Mouse (Mus musculus) embryonic stem cell, embryonic (primary cell): ENCODE results near the gene Ugt1a2.

ENCODE experiments used
- CTCF ChIA-PET, 4 experiments: fragments of 300-600 bp in 2 of 4; fragments of 350-600 bp in 2 of 4; sonication (Branson Sonifier 250); formaldehyde crosslinking; loops; one replicate each; lab custom pipeline; 2022; ENCODE audit warnings: inconsistent platforms in 2 of 4; lab: Charles Lee
- POLR2A ChIA-PET, 4 experiments: fragments of 300-600 bp in 2 of 4; fragments of 350-600 bp in 2 of 4; sonication (Branson Sonifier 250); formaldehyde crosslinking; loops; one replicate each; lab custom pipeline; 2022; ENCODE audit warnings: antibody characterized with exemption in 4 of 4, inconsistent platforms in 1 of 4; lab: Charles Lee

Ugt1a2 gene

GRCm38 (mm10) chr1:88258361-88258760 is 58.0 kb downstream of the Ugt1a2 start:
- CTCF ChIA-PET, result interaction anchor here in 3 of 4 experiments (0.6 to 3.1 kb wide), 8 partner anchors 19 to 208 kb away, joined by 3 to 17 read pairs (median 8); partner anchors contain the start of genes Hjurp (in 2 of the 3) and Trpm8 (in 2 of the 3)
- POLR2A ChIA-PET, result interaction anchor here in 3 of 4 experiments (0.5 to 15.1 kb wide), 11 partner anchors 7 to 63 kb away, joined by 3 to 203 read pairs (median 4); partner anchors contain the start of genes Hjurp (in 2 of the 3) and Trpm8 (in 2 of the 3)

GRCm38 (mm10) chr1:88258881-88259642 is 58.7 kb downstream of the Ugt1a2 start:
- CTCF ChIA-PET, result interaction anchor here in 2 of 4 experiments (0.7 to 1.9 kb wide), 4 partner anchors 9 to 31 kb away, joined by 3 to 21 read pairs (median 5); no protein-coding TSS in a partner anchor
- POLR2A ChIA-PET, result interaction anchor here in 3 of 4 experiments (0.6 to 15.1 kb wide), 10 partner anchors 10 to 1028 kb away, joined by 3 to 203 read pairs (median 4); partner anchors contain the start of genes Hjurp (in 2 of the 3) and Trpm8 (in 2 of the 3)

GRCm38 (mm10) chr1:88259643-88260024 is 59.2 kb downstream of the Ugt1a2 start:
- CTCF ChIA-PET, result interaction anchor here in 2 of 4 experiments (0.7 to 1.9 kb wide), 4 partner anchors 9 to 30 kb away, joined by 3 to 21 read pairs (median 5); no protein-coding TSS in a partner anchor
- POLR2A ChIA-PET, result interaction anchor here in 2 of 4 experiments (0.6 to 15.1 kb wide), 7 partner anchors 11 to 1028 kb away, joined by 3 to 203 read pairs (median 4); partner anchors contain the start of genes Hjurp (in 2 of the 2) and Trpm8 (in 2 of the 2)

GRCm38 (mm10) chr1:88260114-88260513 is 59.7 kb downstream of the Ugt1a2 start:
- CTCF ChIA-PET, result interaction anchor here in 1 of 4 experiments (1.9 kb wide), 1 partner anchor 30 kb away, joined by 7 read pairs; no protein-coding TSS in a partner anchor
- POLR2A ChIA-PET, result interaction anchor here in 2 of 4 experiments (1.0 to 15.1 kb wide), 5 partner anchors 11 to 40 kb away, joined by 3 to 203 read pairs (median 4); partner anchors contain the start of genes Hjurp (in 2 of the 2) and Trpm8 (in 2 of the 2)

GRCm38 (mm10) chr1:88260604-88261377 is 60.4 kb downstream of the Ugt1a2 start:
- CTCF ChIA-PET, result interaction anchor here in 2 of 4 experiments (1.1 to 1.6 kb wide), 2 partner anchors 17 to 29 kb away, joined by 5 to 6 read pairs; partner anchors contain the start of genes Hjurp (in 1 of the 2) and Trpm8 (in 1 of the 2)
- POLR2A ChIA-PET, result interaction anchor here in 2 of 4 experiments (0.7 to 15.1 kb wide), 5 partner anchors 7 to 26 kb away, joined by 3 to 203 read pairs (median 119); partner anchors contain the start of genes Hjurp (in 2 of the 2) and Trpm8 (in 2 of the 2)

GRCm38 (mm10) chr1:88261706-88262105 is 61.3 kb downstream of the Ugt1a2 start:
- CTCF ChIA-PET, result interaction anchor here in 2 of 4 experiments (0.9 to 5.4 kb wide), 5 partner anchors 13 to 28 kb away, joined by 3 to 29 read pairs (median 5); partner anchors contain the start of genes Hjurp (in 2 of the 2) and Trpm8 (in 2 of the 2)
- POLR2A ChIA-PET, result interaction anchor here in 3 of 4 experiments (0.7 to 15.1 kb wide), 7 partner anchors 8 to 313 kb away, joined by 3 to 203 read pairs (median 4); partner anchors contain the start of genes Hjurp (in 2 of the 3) and Trpm8 (in 2 of the 3)

GRCm38 (mm10) chr1:88262255-88262654 is 61.9 kb downstream of the Ugt1a2 start:
- ChIA-PET CTCF (interaction anchor here in 2 of 4 experiments (0.9 to 5.4 kb wide), 5 partner anchors 13 to 28 kb away, joined by 3 to 29 read pairs (median 5); partner anchors contain the start of genes Hjurp (in 2 of the 2) and Trpm8 (in 2 of the 2)), POLR2A (interaction anchor here (0.6 to 15.1 kb wide), 9 partner anchors 9 to 314 kb away, joined by 3 to 203 read pairs (median 4); partner anchors contain the start of genes Hjurp (in 3 of the 4) and Trpm8 (in 3 of the 4))

- ChIA-PET CTCF (interaction anchor here in 2 of 4 experiments (0.5 to 5.4 kb wide), 3 partner anchors 22 to 27 kb away, joined by 5 to 29 read pairs (median 6); no protein-coding TSS in a partner anchor), POLR2A (interaction anchor here in 3 of 4 experiments (1.1 to 15.1 kb wide), 8 partner anchors 9 to 39 kb away, joined by 3 to 203 read pairs (median 6); partner anchors contain the start of genes Hjurp (in 3 of the 3) and Trpm8 (in 3 of the 3))
Measured at GRCm38 (mm10) chr1:88262961-88263360, 62.6 kb downstream of the Ugt1a2 start.

- ChIA-PET POLR2A (interaction anchor here in 3 of 4 experiments (1.1 to 15.1 kb wide), 7 partner anchors 11 to 38 kb away, joined by 3 to 203 read pairs (median 8); partner anchors contain the start of genes Hjurp (in 3 of the 3) and Trpm8 (in 3 of the 3)), CTCF (interaction anchor here in 2 of 4 experiments (1.4 to 5.4 kb wide), 2 partner anchors 21 kb away, joined by 4 to 29 read pairs; no protein-coding TSS in a partner anchor)
Measured at GRCm38 (mm10) chr1:88263778-88264177, 63.4 kb downstream of the Ugt1a2 start.

GRCm38 (mm10) chr1:88264237-88264868 is 64.0 kb downstream of the Ugt1a2 start:
- ChIA-PET CTCF (interaction anchor here in 2 of 4 experiments (1.4 to 5.4 kb wide), 2 partner anchors 21 kb away, joined by 4 to 29 read pairs; no protein-coding TSS in a partner anchor), POLR2A (interaction anchor here in 3 of 4 experiments (1.1 to 15.1 kb wide), 8 partner anchors 8 to 38 kb away, joined by 3 to 203 read pairs (median 6); partner anchors contain the start of genes Hjurp (in 3 of the 3) and Trpm8 (in 3 of the 3))

GRCm38 (mm10) chr1:88264869-88265240 is 64.5 kb downstream of the Ugt1a2 start:
- CTCF ChIA-PET, result interaction anchor here in 3 of 4 experiments (0.8 to 5.4 kb wide), 8 partner anchors 8 to 25 kb away, joined by 3 to 29 read pairs (median 6); partner anchors contain the start of genes Hjurp (in 1 of the 3) and Trpm8 (in 1 of the 3)
- POLR2A ChIA-PET, result interaction anchor here (0.7 to 15.1 kb wide), 13 partner anchors 8 to 45 kb away, joined by 3 to 203 read pairs (median 4); partner anchors contain the start of genes Hjurp (in 2 of the 4) and Trpm8 (in 2 of the 4)

- CTCF ChIA-PET, result interaction anchor here in 3 of 4 experiments (1.0 to 5.4 kb wide), 11 partner anchors 10 to 36 kb away, joined by 3 to 29 read pairs (median 5); partner anchors contain the start of genes Trpm8 (in 2 of the 3) and Hjurp (in 1 of the 3)
- POLR2A ChIA-PET, result interaction anchor here (0.6 to 15.1 kb wide), 14 partner anchors 8 to 342 kb away, joined by 3 to 203 read pairs (median 4); partner anchors contain the start of genes Hjurp (in 3 of the 4) and Trpm8 (in 3 of the 4)
Measured at GRCm38 (mm10) chr1:88266123-88266522, 65.7 kb downstream of the Ugt1a2 start.

- ChIA-PET POLR2A (interaction anchor here in 2 of 4 experiments (0.6 to 15.1 kb wide), 6 partner anchors 7 to 98 kb away, joined by 3 to 203 read pairs (median 62); partner anchors contain the start of genes Hjurp (in 2 of the 2) and Trpm8 (in 2 of the 2)), CTCF (interaction anchor here in 1 of 4 experiments (1.8 kb wide), 1 partner anchor 10 kb away, joined by 5 read pairs; the partner anchor contains the start of gene Trpm8)
Measured at GRCm38 (mm10) chr1:88267489-88267888, 67.1 kb downstream of the Ugt1a2 start.

GRCm38 (mm10) chr1:88268070-88268469 is 67.7 kb downstream of the Ugt1a2 start:
- POLR2A ChIA-PET, result interaction anchor here in 2 of 4 experiments (1.1 to 10.1 kb wide), 4 partner anchors 9 to 16 kb away, joined by 4 to 143 read pairs (median 5); partner anchors contain the start of genes Hjurp (in 2 of the 2) and Trpm8 (in 2 of the 2)
- CTCF ChIA-PET, result interaction anchor here in 3 of 4 experiments (0.7 to 1.2 kb wide), 4 partner anchors 9 to 20 kb away, joined by 3 to 5 read pairs (median 3); partner anchors contain the start of genes Hjurp (in 2 of the 3) and Trpm8 (in 2 of the 3)
